Mouse (Mus musculus): Measurements from ENCODE around the gene Map1s. TPM values are rescaled to one million over a fixed set of nuclear protein-coding genes. Genes with fewer than 3 reads are reported as not detected.

The Map1s gene
- polyA plus RNA-seq, 3 experiments from 2014 or later, result 13.9 to 16.7 (median 13.9) TPM

DNA sequence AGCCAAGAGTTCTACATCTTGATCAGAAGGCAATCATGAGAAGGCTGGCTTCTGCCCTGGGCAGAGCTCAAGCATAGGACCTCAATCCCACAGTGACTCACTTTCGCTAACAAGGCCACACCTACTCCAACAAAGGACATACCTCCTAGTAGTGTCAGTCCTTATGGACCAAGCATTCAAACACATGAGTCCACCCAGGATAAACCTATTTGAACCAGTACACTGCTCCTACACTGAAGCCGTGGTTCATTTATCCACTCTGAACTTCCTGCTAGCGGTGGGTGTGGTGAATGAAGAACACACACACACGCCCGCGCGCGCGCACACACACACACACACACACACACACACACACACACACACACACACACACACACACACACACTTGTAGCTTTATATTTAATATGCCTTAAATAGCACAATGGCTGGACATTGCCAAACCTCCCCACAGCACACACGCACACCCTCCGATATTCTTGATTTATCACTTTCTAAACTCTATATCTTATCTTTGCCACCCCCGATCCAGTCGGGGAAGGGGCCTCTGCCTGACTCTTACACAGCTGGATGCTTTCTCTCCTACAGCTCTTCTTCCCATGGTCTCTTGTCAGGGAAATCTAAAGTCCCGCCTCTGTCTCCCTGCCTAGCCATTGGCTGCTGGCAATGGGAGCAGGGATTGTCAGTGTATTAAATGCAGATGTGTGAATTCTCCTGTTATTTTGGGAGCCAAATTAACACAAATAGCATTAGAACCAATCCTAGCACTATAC, 55.2 kb downstream of the Map1s start:
- ATAC-seq, result no peak

DNA sequence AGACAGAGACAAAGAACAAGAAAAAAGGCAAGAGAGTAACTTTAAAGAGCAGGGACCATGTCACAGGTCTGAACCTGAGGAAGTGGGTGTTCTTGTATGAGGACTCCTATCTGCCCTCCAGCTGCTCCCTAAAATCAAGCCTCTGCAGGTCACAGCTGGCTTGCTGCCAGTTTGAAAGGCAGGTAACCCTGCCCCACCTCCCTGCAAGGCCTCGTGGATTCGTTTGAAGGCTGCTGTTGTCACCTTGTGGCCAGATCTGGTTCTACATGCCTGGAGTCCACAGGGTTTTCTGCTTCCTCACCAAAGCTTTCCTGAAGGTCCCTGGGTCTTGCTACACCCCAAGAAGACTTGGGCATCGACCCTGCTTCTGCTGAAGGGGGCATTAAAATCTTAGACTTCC, 58.4 kb downstream of the Map1s start:
- ATAC-seq, result no peak

DNA sequence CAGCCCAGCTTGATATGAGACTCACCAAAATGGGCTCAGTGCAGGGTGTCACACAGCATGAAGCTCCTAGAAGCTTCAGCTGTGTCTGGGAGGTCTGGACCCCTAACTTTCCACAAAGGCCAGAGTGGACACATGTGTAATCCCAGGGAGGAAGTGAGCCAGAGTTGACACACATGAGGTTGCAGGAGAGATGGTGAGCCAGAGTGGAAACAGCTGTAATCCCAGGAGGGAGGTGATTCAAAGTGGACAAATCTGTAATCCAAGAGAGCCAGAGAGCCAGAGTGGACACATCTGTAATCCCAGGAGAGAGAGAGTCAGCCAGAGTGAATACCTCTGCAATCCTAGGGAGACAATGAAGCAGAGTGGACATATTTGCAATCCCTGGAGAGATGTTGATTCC, 59.1 kb downstream of the Map1s start:
- ATAC-seq, result no peak

Other genes with a start within 250 kb of the Map1s start
- gene Pgpep1, start 245.5 kb upstream of the Map1s start, polyA plus RNA-seq (2017; shearing (Covaris generic)), result 1 to 10 TPM; 3.8 to 6.4 (median 4.8) TPM
- 100 to 1,000 TPM in 1 of 3 experiments, 10 to 100 TPM in 2; 79.0 to 128 (median 97.8) TPM for gene Lsm4, start 232.7 kb upstream of the Map1s start, polyA plus RNA-seq (2017; shearing (Covaris generic))
- 10 to 100 TPM; 13.9 to 23.2 (median 16.6) TPM for gene Jund, start 207.0 kb upstream of the Map1s start, polyA plus RNA-seq (2017; shearing (Covaris generic))
- not detected for gene Iqcn, start 202.5 kb upstream of the Map1s start, polyA plus RNA-seq (2017; shearing (Covaris generic))
- under 1 TPM in 1 of 3 experiments, not detected in 2; 0.55 TPM for gene Gm3336, start 187.4 kb upstream of the Map1s start, polyA plus RNA-seq (2017; shearing (Covaris generic))
- under 1 TPM; 0.19 to 0.59 (median 0.25) TPM for gene Pde4c, start 182.2 kb upstream of the Map1s start, polyA plus RNA-seq (2017; shearing (Covaris generic))
- gene Rab3a, start 151.3 kb upstream of the Map1s start, polyA plus RNA-seq (2017; shearing (Covaris generic)), result 1 to 10 TPM; 4.6 to 8.6 (median 7.9) TPM
- gene Mpv17l2, start 145.0 kb upstream of the Map1s start, polyA plus RNA-seq (2017; shearing (Covaris generic)), result 10 to 100 TPM; 35.5 to 46.1 (median 42.5) TPM
- gene Pik3r2, start 129.2 kb upstream of the Map1s start, polyA plus RNA-seq (2017; shearing (Covaris generic)), result 1 to 10 TPM; 2.6 to 5.4 (median 5.4) TPM
- gene Mast3, start 100.9 kb upstream of the Map1s start, polyA plus RNA-seq (2017; shearing (Covaris generic)), result 10 to 100 TPM; 14.8 to 20.5 (median 18.4) TPM
- 10 to 100 TPM; 13.8 to 38.5 (median 18.3) TPM for gene Il12rb1, start 97.5 kb upstream of the Map1s start, polyA plus RNA-seq (2017; shearing (Covaris generic))
- 1 to 10 TPM; 1.9 to 7.8 (median 3.7) TPM for gene Arrdc2, start 66.2 kb upstream of the Map1s start, polyA plus RNA-seq (2017; shearing (Covaris generic))
- not detected for gene Kcnn1, start 42.7 kb upstream of the Map1s start, polyA plus RNA-seq (2017; shearing (Covaris generic))
- 100 to 1,000 TPM in 1 of 3 experiments, 10 to 100 TPM in 2; 54.2 to 120 (median 63.1) TPM for gene Ccdc124, start 32.0 kb upstream of the Map1s start, polyA plus RNA-seq (2017; shearing (Covaris generic))
- gene Slc5a5, start 13.2 kb upstream of the Map1s start, polyA plus RNA-seq (2017; shearing (Covaris generic)), result not detected
- over 10,000 TPM in 2 of 3 experiments, 1,000 to 10,000 TPM in 1; 6,080 to 11,053 (median 10,917) TPM for gene Rpl18a, start 8.5 kb upstream of the Map1s start, polyA plus RNA-seq (2017; shearing (Covaris generic))

Data from inflammation-experienced regulatory T-cells, adult 6 months (primary cell).